Mouse (Mus musculus): ENCODE results near the gene Rmi2. TPM values are rescaled to one million over a fixed set of nuclear protein-coding genes. Genes with fewer than 3 reads are reported as not detected.
"Not testable (repeated sequence)": the region's sequence is repeated elsewhere in the genome, so short reads cannot be mapped to it uniquely, and the experiment has no call there.

Gene Rmi2
- total RNA-seq, 2 experiments from 2014 or later = 1.2 to 1.9 TPM

DNA sequence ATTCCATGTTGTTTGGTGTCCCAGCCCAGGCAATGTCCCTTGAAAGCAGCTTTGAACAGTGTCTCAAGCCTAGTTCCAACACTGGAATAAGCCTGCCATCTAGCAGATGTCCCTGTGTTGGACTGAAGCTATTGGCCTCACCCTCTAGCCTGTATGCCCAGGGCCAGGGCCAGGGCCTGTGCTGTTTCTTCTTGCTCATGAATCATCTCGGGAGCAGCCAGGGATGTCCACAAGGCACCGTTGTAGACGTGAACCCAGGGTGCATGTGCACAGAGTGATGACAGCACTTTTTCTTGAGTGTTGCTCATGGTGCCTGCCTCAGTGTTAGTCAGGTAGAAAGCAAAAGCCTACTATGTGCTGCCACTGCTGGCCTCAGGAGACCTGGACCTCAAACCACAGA, 2.4 kb downstream of the Rmi2 start:
- no peak for TF ChIP-seq CTCF (IDR thresholded peaks at IDR 0.05)
- DNase-seq = no peak
- no peak overlapping the region for H3K4me3 ChIP-seq
- intact Hi-C loops (cut with DNase I) = no loop called here
- no peak overlapping the region; the same call in 1 of the 2 replicates for H3K27ac ChIP-seq

DNA sequence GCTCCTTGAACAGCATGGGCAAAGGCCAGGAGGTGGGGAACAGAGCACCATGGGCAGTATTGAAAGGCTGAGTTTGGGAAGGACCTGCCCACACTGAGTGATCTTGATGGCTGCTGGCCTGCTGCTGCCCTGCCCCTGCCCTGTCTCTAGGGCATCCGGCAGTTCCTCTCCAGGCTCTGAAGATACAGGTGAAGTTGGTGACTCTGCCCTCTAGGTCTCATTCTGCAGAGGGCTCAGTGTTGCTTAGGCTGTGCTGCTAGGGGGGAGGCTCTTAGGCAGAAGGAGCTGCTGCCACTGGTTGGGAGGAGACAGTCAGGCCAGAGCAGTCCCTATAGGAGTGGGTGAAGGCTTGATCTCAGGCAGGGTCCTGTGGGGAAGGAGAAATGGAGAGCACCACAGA, 3.0 kb downstream of the Rmi2 start:
- no peak for DNase-seq
- TF ChIP-seq CTCF (IDR thresholded peaks at IDR 0.05) = no peak
- peak overlapping the region; percentile 48; the same call in 1 of the 2 replicates for H3K27ac ChIP-seq
- no peak overlapping the region for H3K4me3 ChIP-seq
- intact Hi-C loops (cut with DNase I) = no loop called here

DNA sequence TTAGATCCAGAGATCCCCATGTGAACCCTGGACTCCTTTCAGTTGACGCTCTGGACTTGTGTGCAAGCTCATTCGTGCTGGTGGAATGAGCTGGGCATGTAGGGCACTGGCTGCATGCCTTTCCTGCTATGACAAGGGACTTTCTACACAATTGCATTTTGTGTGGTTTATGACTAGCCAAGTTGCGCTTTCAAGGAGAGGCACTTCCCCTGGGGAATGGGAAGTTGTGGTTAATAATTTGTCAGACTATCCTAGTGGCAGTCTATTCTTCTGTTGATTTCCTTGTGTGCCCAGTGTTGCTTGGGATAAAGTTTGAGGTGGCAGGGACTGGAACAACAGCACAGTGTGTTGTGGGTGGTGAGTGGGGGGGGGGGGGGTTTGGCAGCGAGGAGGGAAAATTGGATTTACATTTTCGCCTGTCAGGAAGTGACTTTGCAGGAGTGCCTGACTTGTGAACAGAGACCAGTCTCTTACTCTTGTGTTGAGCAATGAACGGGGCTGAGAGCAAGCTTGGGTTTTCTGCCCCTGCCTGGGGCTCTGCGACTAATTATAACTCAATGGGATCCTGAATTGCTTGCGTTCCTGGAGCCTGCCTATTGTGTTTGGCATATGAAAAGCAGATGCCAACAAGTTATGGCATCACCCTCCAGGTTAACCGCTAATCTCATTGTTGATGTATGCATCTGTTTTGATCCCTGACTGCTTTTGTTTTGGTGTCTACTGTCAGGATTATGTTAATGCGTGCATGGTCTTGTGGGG, 3.8 kb downstream of the Rmi2 start:
- intact Hi-C loops (cut with DNase I) = no loop called here
- Histone ChIP-seq H3K27ac (peak overlapping the region; percentile 48; the same call in 1 of the 2 replicates), H3K4me3 (no peak overlapping the region)
- no peak for DNase-seq
- no peak for TF ChIP-seq CTCF (IDR thresholded peaks at IDR 0.05)

DNA sequence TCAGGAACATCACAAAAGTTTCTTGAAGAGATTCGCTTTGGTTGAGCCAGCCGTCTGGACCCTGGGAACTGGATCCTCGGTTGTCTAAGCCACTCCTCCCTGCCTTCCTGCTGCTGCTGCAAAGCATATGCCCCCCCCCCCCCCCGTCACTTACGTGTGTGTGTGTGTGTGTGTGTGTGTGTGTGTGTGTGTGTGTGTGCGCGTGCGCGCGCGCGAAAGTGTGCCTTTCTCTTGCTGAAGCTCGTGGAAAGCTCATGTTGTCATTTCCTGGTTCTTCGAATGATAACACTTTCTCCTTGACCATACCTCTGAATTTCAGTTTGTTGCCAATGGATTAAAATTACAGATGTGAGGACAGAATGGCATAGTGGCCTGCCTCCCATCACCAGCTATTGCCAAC, 5.2 kb downstream of the Rmi2 start:
- no peak for TF ChIP-seq CTCF (IDR thresholded peaks at IDR 0.05)
- peak overlapping the region; percentile 80 for H3K27ac ChIP-seq
- DNase-seq = no peak
- no peak overlapping the region for H3K4me3 ChIP-seq
- intact Hi-C loops (cut with DNase I) = no loop called here

DNA sequence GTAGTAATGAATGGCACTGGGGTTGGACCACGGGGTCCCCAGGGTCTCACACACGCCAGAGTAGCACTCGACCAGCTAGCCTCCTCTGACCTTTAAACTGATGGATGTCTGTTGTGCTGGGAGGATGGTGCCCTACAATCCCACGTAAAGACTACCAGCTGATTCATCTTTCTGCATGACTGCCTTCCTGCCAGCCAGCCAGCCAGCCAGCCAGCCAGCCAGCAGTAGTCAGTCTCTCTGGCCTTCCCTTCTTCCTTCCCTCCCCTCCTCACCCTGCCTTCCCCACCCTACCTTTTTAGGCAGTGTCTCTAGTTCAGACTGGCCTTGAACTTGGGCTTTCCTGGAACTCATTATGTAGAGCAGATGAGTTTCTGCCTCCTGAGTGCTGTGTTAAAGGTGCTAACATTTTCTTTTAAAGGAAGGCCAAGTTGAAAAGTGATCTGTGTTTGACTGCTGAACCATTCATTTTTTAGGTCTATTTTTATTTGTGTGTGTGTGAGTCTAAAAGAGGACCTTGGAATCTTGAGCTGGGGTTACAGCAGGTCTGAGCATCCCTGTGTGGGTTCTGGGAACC, 7.5 kb downstream of the Rmi2 start:
- intact Hi-C loops (cut with DNase I) = no loop called here
- DNase-seq = peak; percentile 75
- Histone ChIP-seq H3K27ac (peak overlapping the region; percentile 80), H3K4me3 (no peak overlapping the region)
- TF ChIP-seq CTCF (IDR thresholded peaks at IDR 0.05) = no peak

DNA sequence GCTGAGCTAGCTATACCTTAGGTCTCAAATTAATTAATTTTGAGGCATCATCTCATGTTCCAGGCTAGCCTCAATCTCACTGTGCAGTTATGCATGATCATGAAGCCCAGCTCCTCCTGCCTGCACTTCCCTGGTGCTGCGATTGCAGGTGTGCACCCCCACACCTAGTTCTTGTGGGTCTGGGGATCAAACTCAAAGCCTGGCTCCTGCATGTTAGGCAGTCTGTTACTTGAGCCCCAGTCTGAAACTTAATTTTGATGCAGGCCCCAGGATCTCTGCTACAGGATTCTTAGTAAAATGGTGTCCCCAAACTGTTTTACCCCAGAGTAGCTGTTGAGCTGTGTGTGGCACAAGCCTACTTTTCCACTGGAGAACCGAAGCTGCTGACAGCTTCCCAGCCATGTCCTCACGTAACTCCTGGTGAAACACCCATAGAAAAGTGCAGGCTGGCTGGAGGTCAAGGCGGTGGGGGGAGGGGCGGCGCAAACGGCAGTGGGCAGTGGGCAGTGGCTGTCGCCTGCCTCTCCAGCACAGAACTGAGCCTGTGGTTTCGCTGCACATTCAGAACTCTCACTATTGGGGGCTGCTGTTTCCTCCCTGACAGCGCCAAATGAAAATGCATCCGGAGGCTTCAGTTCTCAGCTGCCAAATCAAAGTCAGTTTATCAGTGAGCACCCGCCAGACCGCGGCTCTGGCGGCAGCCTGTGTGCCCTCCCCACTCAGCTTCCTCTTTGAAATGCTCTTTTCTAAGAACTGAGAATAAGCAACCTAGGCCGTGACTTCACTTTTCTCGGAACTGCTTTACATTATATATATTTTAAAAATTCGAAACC, 8.8 kb downstream of the Rmi2 start:
- TF ChIP-seq CTCF (IDR thresholded peaks at IDR 0.05) = no peak
- H3K27ac ChIP-seq = peak overlapping the region; percentile 80
- intact Hi-C loops (cut with DNase I) = loop anchor here (2.0 kb wide), 2 partner anchors 57 to 273 kb away; no protein-coding TSS in a partner anchor
- H3K4me3 ChIP-seq = peak overlapping the region; percentile 63
- peak; percentile 51 for DNase-seq

DNA sequence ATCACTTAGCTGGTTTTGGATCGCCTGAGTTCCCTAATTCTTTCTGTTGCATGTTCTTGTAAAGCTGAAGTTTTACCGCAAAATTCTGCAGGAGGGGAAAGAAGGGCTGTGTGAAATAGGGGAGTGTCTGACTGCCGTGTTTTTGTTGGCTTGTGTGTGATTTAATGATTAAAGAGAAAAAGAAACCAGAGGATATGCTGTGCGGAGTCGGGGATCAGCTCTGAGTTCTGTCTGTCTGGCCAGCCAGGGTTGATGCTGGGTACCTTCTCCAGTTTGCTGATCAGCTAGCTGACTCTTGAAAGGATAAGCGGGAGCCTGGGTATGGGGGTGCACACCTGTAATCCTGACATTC, 9.4 kb downstream of the Rmi2 start:
- intact Hi-C loops (cut with DNase I) = loop anchor here (2.0 kb wide), 2 partner anchors 57 to 273 kb away; no protein-coding TSS in a partner anchor
- Histone ChIP-seq H3K4me3 (peak overlapping the region; percentile 63), H3K27ac (peak overlapping the region; percentile 80)
- DNase-seq = no peak
- no peak for TF ChIP-seq CTCF (IDR thresholded peaks at IDR 0.05)

DNA sequence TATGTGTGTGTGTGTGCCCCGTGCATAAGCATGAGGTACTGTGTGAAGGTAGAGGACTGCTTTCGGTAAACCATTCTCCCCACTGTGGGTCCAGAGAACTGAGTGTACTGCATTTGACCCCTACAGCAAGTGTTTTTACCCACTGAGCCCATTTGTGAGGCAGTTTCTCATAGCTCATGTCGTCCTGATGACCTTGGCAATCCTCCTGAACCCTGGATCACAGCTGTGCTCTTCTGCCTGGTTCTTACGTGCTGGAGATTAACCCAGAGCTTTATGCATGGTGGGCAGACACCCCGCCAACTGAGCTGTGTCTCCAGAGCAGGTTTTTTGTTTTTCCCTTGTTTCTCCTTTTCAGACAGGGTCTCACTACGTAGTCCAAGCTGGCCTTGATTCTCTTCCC, 11.1 kb downstream of the Rmi2 start:
- DNase-seq = no peak
- Histone ChIP-seq H3K27ac (peak overlapping the region; percentile 44), H3K4me3 (no peak overlapping the region)
- TF ChIP-seq CTCF (IDR thresholded peaks at IDR 0.05) = no peak
- intact Hi-C loops (cut with DNase I) = loop anchor here (2.0 kb wide), 3 partner anchors 59 to 275 kb away; no protein-coding TSS in a partner anchor

DNA sequence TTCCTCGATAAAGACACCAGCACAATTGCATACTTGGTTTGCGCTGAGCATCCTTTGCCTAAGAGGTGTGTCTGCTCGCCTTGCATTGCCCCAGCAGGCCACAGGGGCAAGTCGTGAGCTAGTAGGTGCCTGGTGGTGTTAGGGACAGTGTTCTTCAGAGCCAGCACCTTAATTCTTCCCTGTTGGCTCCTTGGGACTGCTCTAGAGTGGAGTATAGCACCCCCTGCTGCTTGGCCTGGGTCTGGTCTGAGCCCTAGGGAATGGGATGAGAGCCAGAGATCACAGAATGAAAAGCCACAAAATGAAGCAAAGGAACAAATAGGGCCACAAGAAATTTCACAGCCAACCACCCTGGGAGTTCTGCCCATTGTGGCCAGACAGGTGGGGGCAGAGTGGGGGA, 11.6 kb downstream of the Rmi2 start:
- Histone ChIP-seq H3K27ac (peak overlapping the region; percentile 49), H3K4me3 (no peak overlapping the region)
- TF ChIP-seq CTCF (IDR thresholded peaks at IDR 0.05) = peak; percentile 82
- intact Hi-C loops (cut with DNase I) = loop anchor here (2.0 kb wide), 1 partner anchor 206 kb away; no protein-coding TSS in a partner anchor
- DNase-seq = peak; percentile 85

DNA sequence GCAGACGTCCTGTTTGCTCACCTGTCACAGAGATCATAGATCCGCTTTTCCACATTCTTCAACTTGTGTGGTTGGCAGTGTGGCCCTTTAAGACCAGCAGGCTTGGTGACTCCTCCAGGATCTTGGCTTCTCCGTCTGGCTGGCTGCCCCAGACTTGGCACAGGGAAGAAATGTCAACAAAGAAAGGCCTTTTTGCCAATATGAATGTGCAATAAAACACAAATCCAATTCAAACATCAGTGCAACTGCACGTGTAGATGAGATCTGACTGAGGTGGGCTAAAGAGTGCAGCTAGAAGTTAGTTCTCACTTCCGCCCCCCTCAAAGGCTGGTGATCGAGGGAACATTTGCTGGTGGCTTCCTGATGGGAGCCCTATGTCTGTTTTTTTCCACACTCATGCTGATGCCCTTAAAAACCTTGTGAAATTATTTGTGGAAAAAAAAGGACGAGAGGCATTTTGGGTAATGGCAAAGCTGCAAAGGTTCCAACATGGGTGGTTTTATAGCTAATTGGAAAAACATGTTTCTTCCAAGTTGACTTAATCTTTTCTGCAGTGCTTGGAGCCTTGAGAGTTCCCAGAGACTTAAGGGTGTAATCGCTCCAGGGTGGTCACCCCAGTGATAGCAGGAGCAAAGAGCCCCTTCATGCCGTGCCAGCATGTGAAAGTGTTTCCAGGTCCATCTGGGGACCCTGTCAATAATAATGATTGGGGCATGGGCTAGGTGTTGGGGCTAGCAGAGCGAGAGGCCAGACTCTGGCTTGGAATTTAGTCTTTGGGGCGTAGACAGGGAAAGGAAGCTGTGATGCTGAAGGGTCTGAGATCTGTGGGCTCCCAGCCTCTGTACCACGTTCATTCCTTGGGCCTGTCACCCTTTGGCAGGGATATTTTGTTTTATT, 15.4 kb downstream of the Rmi2 start:
- intact Hi-C loops (cut with DNase I) = no loop called here
- peak overlapping the region; percentile 28 for H3K4me3 ChIP-seq
- DNase-seq = peak; percentile 86
- peak overlapping the region; percentile 86 for H3K27ac ChIP-seq
- TF ChIP-seq CTCF (IDR thresholded peaks at IDR 0.05) = no peak

DNA sequence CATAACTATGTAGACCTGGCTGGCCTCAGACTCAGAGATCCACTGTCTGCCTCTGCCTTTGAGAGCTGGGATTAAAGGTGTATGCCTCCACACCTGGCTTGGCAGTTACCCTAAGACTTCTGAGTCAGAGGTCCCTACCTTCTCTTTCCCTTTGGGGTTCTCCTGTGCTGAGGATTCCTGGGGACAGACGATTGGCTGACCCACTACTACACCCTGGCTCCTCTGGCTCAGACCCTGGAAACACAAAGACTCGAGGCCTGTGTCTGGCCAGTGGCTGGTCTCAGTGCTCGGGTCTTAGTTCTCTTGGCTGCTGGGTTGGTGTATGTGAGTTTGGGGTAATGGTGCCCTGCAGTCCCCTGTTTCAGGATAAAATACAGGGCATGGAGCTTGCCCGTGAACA, 16.0 kb downstream of the Rmi2 start:
- intact Hi-C loops (cut with DNase I) = no loop called here
- DNase-seq = no peak
- no peak overlapping the region for H3K4me3 ChIP-seq
- TF ChIP-seq CTCF (IDR thresholded peaks at IDR 0.05) = no peak
- H3K27ac ChIP-seq = peak overlapping the region; percentile 86

DNA sequence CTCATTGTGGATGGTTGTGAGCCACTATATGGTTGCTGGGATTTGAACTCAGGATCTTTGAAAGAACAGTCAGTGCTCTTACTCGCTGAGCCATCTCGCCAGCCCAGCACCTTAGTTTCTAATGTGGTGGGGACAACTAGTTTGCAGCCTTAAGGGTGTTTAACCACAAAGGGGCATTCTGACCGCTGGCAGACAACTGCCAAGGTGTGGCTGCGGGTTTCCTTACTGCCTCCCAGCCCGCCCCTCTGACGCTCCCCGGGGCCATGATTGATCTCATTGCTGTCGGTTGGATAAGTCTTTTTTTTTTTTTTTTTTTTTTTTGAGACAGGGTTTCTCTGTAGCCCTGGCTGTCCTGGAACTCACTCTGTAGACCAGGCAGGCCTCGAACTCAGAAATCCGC, 17.4 kb downstream of the Rmi2 start:
- intact Hi-C loops (cut with DNase I); H3K4me3 ChIP-seq; DNase-seq: not testable (repeated sequence)
- H3K27ac ChIP-seq = peak overlapping the region; percentile 20; the same call in 1 of the 2 replicates
